In the genomic region with DNA sequence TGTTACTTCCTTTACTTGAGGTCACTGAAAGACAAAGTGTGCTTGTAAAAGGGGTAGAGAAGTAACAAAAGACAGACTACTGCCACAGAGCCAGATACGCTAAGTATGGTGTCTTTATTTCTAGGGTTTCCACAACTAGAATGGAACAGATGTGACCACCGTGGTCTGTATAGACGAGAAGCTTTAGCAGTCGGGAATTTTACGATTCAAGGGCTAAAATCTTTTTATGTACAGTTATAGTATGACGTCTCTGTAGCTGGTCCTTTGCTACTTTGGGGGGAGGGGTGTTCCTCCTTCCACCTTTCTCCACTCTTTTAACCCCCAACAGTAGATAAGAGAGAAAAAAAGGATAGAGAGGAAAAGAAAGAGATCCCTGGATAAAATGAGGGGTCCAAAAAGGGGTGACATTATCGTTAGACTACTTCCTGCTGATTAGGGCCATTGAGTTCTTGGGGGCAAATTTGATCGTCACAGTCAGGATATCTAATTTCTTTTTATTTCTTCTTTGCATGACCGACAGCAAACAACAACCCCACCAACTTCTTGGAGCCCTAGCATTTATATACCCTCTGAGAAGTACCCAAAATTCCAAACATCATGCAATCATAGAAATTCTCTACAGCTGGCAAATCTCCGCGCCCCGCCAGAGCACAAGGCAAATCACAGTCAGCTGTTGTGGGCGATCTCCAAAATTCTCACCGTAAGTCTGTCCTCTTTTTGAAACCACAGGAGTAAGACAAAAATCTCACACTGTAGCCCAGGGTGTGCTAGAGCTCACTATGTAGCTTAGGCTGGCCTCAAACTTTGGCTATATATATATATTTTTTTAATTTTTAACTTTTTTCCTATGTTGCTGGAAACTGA, we compare ENCODE assay signal across 9 mouse cellular contexts. TPM values are rescaled to one million over a fixed set of nuclear protein-coding genes. Genes with fewer than 3 reads are reported as not detected.
DNase-seq lines count a peak whose midpoint lies in the region; ATAC-seq and TF ChIP-seq lines count a peak whose summit lies in the region.
"Had no signal": no experiment of that assay in that cellular context is flagged by ENCODE, and none has a peak within 500 bp of the region (broad histone marks: within the 10 kb centered on the region; RNA-seq: fewer than 3 reads in every experiment).

No protein-coding gene starts in this region.

- no peak for TF ChIP-seq EP300 in stomach, postnatal 0 days (optimal IDR thresholded peaks at IDR 0.05)

- H3K9ac ChIP-seq in heart, embryonic 13.5 days = peak overlapping the region; percentile 80
- peak overlapping the region; percentile 58 for H3K9ac ChIP-seq in limb, embryonic 14.5 days (ENCODE audit: low read depth, low read length, severe bottlenecking)
- no peak overlapping the region for H3K9ac ChIP-seq in stomach, postnatal 0 days (ENCODE audit: low read length)

- H3K27ac ChIP-seq in heart, embryonic 13.5 days (replicated peaks) = peak overlapping the region; percentile 89
- peak overlapping the region; percentile 44; the same call in 1 of the 2 replicates for H3K27ac ChIP-seq in testis, adult 2 months (ENCODE audit: control insufficient read depth, insufficient read depth, low read depth, low read length)
- 0 out of 2 replicates have a peak overlapping the region, but pooled peaks have one; percentile 38 for H3K27ac ChIP-seq in limb, embryonic 14.5 days (replicated peaks; ENCODE audit: low read depth, low read length)
- H3K27ac ChIP-seq in stomach, postnatal 0 days (replicated peaks) = peak overlapping the region; percentile 85

- H3K27me3 ChIP-seq in heart, embryonic 13.5 days (replicated peaks) = no peaks in the 10 kb centered on the region
- H3K27me3 ChIP-seq in testis, adult 2 months (ENCODE audit: control insufficient read depth, insufficient read depth, low read length) = no peaks in the 10 kb centered on the region
- no peaks in the 10 kb centered on the region for H3K27me3 ChIP-seq in limb, embryonic 14.5 days (ENCODE audit: control insufficient read depth, insufficient read depth, low read length)
- H3K27me3 ChIP-seq in stomach, postnatal 0 days (ENCODE audit: control insufficient read depth, insufficient read depth, low read length) = no peaks in the 10 kb centered on the region

- intact Hi-C loops in heart, postnatal 25 days (cut with DNase I) = no loop called here

- WGBS in heart, embryonic 13.5 days = 63% methylated on average over 14 of the region's 14 CpGs
- 44% methylated on average over 14 of the region's 14 CpGs for WGBS in limb, embryonic 14.5 days
- 70% methylated on average over 14 of the region's 14 CpGs for WGBS in stomach, postnatal 0 days

- H3K36me3 ChIP-seq in heart, embryonic 13.5 days = no peaks in the 10 kb centered on the region
- H3K36me3 ChIP-seq in testis, adult 2 months (ENCODE audit: control insufficient read depth, insufficient read depth, low read length) = no peaks in the 10 kb centered on the region
- no peaks in the 10 kb centered on the region for H3K36me3 ChIP-seq in limb, embryonic 14.5 days (ENCODE audit: control insufficient read depth, insufficient read depth, low read length)
- no peaks in the 10 kb centered on the region for H3K36me3 ChIP-seq in stomach, postnatal 0 days (ENCODE audit: control insufficient read depth, insufficient read depth, low read length)
- H3K36me3 ChIP-seq: midbrain, embryonic 10.5 days had no signal

- H3K4me1 ChIP-seq in heart, embryonic 13.5 days = peaks cover 22% of the 10 kb centered on the region
- peaks cover 9% of the 10 kb centered on the region for H3K4me1 ChIP-seq in testis, adult 2 months (ENCODE audit: control insufficient read depth, insufficient read depth, low read length)
- peaks cover 17% of the 10 kb centered on the region for H3K4me1 ChIP-seq in limb, embryonic 14.5 days (ENCODE audit: control insufficient read depth, insufficient read depth, low read length)
- H3K4me1 ChIP-seq in stomach, postnatal 0 days (replicated peaks; ENCODE audit: control insufficient read depth, insufficient read depth) = no peaks in the 10 kb centered on the region

- peak overlapping the region; percentile 59 for H3K4me3 ChIP-seq in heart, embryonic 13.5 days
- peak overlapping the region; percentile 82; the same call in 1 of the 2 replicates for H3K4me3 ChIP-seq in testis, adult 2 months (ENCODE audit: control insufficient read depth, low read depth, low read length)
- H3K4me3 ChIP-seq in limb, embryonic 14.5 days (replicated peaks; ENCODE audit: low read length) = peak overlapping the region; percentile 41; the same call in 1 of the 2 replicates
- H3K4me3 ChIP-seq in stomach, postnatal 0 days (ENCODE audit: low read depth, low read length) = no peak overlapping the region

- ATAC-seq in heart, embryonic 13.5 days (ENCODE audit: extremely low read depth, insufficient number of reproducible peaks, low FRiP score, low TSS enrichment) = no peak
- no peak for ATAC-seq in limb, embryonic 14.5 days (ENCODE audit: low FRiP score, low read depth)
- no peak for ATAC-seq in stomach, postnatal 0 days (ENCODE audit: low FRiP score, low TSS enrichment)

- TF ChIP-seq CTCF in testis, adult 2 months (IDR thresholded peaks at IDR 0.05; ENCODE audit: control insufficient read depth, insufficient read depth, insufficient replicate concordance, low read depth, low read length) = no peak
- no peak for TF ChIP-seq CTCF in stomach, postnatal 0 days (IDR thresholded peaks at IDR 0.05; ENCODE audit: low read depth)

- no peaks in the 10 kb centered on the region for H3K9me3 ChIP-seq in heart, embryonic 13.5 days
- H3K9me3 ChIP-seq in limb, embryonic 14.5 days (ENCODE audit: control insufficient read depth, low read length) = no peaks in the 10 kb centered on the region
- no peaks in the 10 kb centered on the region for H3K9me3 ChIP-seq in stomach, postnatal 0 days (ENCODE audit: control insufficient read depth, low read length)
- H3K9me3 ChIP-seq: midbrain, embryonic 10.5 days had no signal

- no peak for TF ChIP-seq POLR2A in testis, adult 2 months (IDR thresholded peaks at IDR 0.05; ENCODE audit: control insufficient read depth, low read depth, low read length)
- TF ChIP-seq POLR2A in limb, embryonic 14.5 days (IDR thresholded peaks at IDR 0.05; ENCODE audit: borderline replicate concordance, extremely low read depth, insufficient read depth, insufficient read length) = no peak

- DNase-seq in heart, postnatal 25 days (ENCODE audit: low spot score) = no peak
- DNase-seq in testis, postnatal 10 days (ENCODE audit: low spot score) = no peak
- DNase-seq in limb, embryonic 14.5 days (ENCODE audit: low spot score) = no peak
- no peak for DNase-seq in stomach, postnatal 0 days (ENCODE audit: low spot score)
- DNase-seq in MN1 (ENCODE audit: low spot score) = no peak
- no peak for DNase-seq in thymus, adult 18-20 months

- peak overlapping the region; percentile 83 for H3K4me2 ChIP-seq in heart, embryonic 13.5 days
- H3K4me2 ChIP-seq in limb, embryonic 14.5 days (replicated peaks; ENCODE audit: low read depth, low read length, severe bottlenecking) = peak overlapping the region; percentile 78
- peak overlapping the region; percentile 70 for H3K4me2 ChIP-seq in stomach, postnatal 0 days (replicated peaks; ENCODE audit: low read depth)

RNA-seq across cellular contexts. Expression of a gene that starts 0.8 kb away (rescaled TPM):
- polyA plus RNA-seq in heart, embryonic 13.5 days (2015; fragmentation: Nextera tagmentation; extraction: Ambion mirVana) = 326 and 374 TPM in 2 replicates
- total RNA-seq in heart, postnatal 25 days (2021) = 100 to 1,000 TPM; 192 to 205 TPM
- 39.9 and 48.8 TPM in 2 replicates for polyA plus RNA-seq in testis, adult 2 months (2012; rRNA removed)
- 106 and 111 TPM in 2 replicates for polyA plus RNA-seq in limb, embryonic 14.5 days (2012; rRNA removed)
- 296 and 311 TPM in 2 replicates for polyA plus RNA-seq in limb, embryonic 14.5 days (2014; fragmentation: Nextera tagmentation; extraction: Ambion mirVana)
- 270 and 275 TPM in 2 replicates for polyA plus RNA-seq in stomach, postnatal 0 days (2015; fragmentation: Nextera tagmentation; extraction: Ambion mirVana)

Comparison
In these comparisons a context has a peak if more than half of its experiments do, and no peak if none do; other contexts are left out.
1. H3K27ac ChIP-seq: peak in every context shown above with its lines; median percentile 89 in heart, embryonic 13.5 days; 85 in stomach, postnatal 0 days; 44 in testis, adult 2 months; 38 in limb, embryonic 14.5 days.